Mouse (Mus musculus) CH12.LX (cell line): ENCODE measurements around the gene Alg13. TPM values are rescaled to one million over a fixed set of nuclear protein-coding genes. Genes with fewer than 3 reads are reported as not detected.
A peak's percentile ranks its signal among the peaks of the same experiment; 100 is the strongest.

Experiments
- DNase-seq: peaks from one replicate; pipeline ENCODE4 v3.0.0-alpha.2; 2013; ENCODE audit errors: extremely low read depth
- H3K27ac ChIP-seq: 2 replicates; pipeline ENCODE4 v1.5.1; 2012; ENCODE audit warnings: low read depth, mild to moderate bottlenecking, control low read depth, moderate library complexity; ENCODE audit not compliant: insufficient read depth
- H3K27me3 ChIP-seq: replicated peaks from 2 replicates; pipeline ENCODE3; 2012; ENCODE audit warnings: inconsistent platforms
- H3K36me3 ChIP-seq, 2 experiments: replicated peaks in 1 of 2; 2 replicates each; pipeline versions ENCODE3 to v1.6.1; 2012; ENCODE audit warnings: inconsistent platforms in 1 of 2, low read length in 1 of 2, mild to moderate bottlenecking in 1 of 2, mixed read lengths in 1 of 2, moderate library complexity in 1 of 2; ENCODE audit not compliant: control insufficient read depth in 1 of 2, insufficient read depth in 1 of 2
- H3K4me1 ChIP-seq, 2 experiments: 2 replicates each; pipeline ENCODE4 v1.6.1; 2012; ENCODE audit warnings: inconsistent platforms in 1 of 2, moderate library complexity in 1 of 2; ENCODE audit not compliant: insufficient read depth in 2 of 2, control insufficient read depth in 1 of 2
- H3K4me2 ChIP-seq: 2 replicates; pipeline ENCODE4 v1.6.1; 2012; ENCODE audit warnings: low read depth, mild to moderate bottlenecking, control low read depth; ENCODE audit not compliant: poor library complexity, insufficient read depth, severe bottlenecking
- H3K4me3 ChIP-seq, 3 experiments: fragments of 150-350 bp in 1 of 3; sonication (generic) in 1 of 3; replicated peaks in 1 of 3; 2 replicates each; pipeline versions ENCODE3 to v1.5.1; 2011 to 2012; ENCODE audit warnings: low read depth in 2 of 3, low read length in 2 of 3, mild to moderate bottlenecking in 2 of 3, moderate library complexity in 2 of 3, control low read depth in 1 of 3, improper control_type of control experiment in 1 of 3, inconsistent platforms in 1 of 3, mixed read lengths in 1 of 3; ENCODE audit not compliant: poor library complexity in 1 of 3
- H3K79me2 ChIP-seq: replicated peaks from 2 replicates; pipeline ENCODE4 v1.6.1; 2012; ENCODE audit warnings: mild to moderate bottlenecking, moderate library complexity; ENCODE audit not compliant: control insufficient read depth, poor library complexity, insufficient read depth, severe bottlenecking; ENCODE audit errors: extremely low read depth
- H3K9ac ChIP-seq: 2 replicates; pipeline ENCODE4 v1.6.1; 2012; ENCODE audit warnings: low read depth, mild to moderate bottlenecking, control low read depth, moderate library complexity; ENCODE audit not compliant: insufficient read depth
- H3K9me3 ChIP-seq: replicated peaks from 2 replicates; pipeline ENCODE3; 2012; ENCODE audit warnings: low read length, inconsistent platforms, mixed read lengths
- BHLHE40 ChIP-seq: IDR thresholded peaks from 2 replicates; pipeline ENCODE4 v1.6.1; 2011; ENCODE audit warnings: mild to moderate bottlenecking, low read depth, low read length, improper control_type of control experiment
- ELF1 ChIP-seq: IDR thresholded peaks from 2 replicates; pipeline ENCODE4 v1.6.1; 2014; ENCODE audit warnings: low read depth, mild to moderate bottlenecking, inconsistent platforms, low read length, improper control_type of control experiment
- EP300 ChIP-seq: IDR thresholded peaks from 2 replicates; pipeline ENCODE4 v1.6.1; 2011; ENCODE audit warnings: low read length, improper control_type of control experiment
- IRF4 ChIP-seq: IDR thresholded peaks from 2 replicates; pipeline ENCODE4 v1.6.1; 2014; ENCODE audit warnings: low read depth, mild to moderate bottlenecking, inconsistent platforms, low read length, improper control_type of control experiment
- MAFK ChIP-seq: IDR thresholded peaks from 2 replicates; pipeline ENCODE4 v1.6.1; 2011; ENCODE audit warnings: low read length, improper control_type of control experiment; ENCODE audit not compliant: insufficient replicate concordance
- MAZ ChIP-seq: IDR thresholded peaks from 2 replicates; pipeline ENCODE4 v1.6.1; 2012; ENCODE audit warnings: low read depth, mild to moderate bottlenecking, inconsistent platforms, low read length, improper control_type of control experiment, moderate library complexity
- MEF2A ChIP-seq: IDR thresholded peaks from 2 replicates; pipeline ENCODE4 v1.6.1; 2014; ENCODE audit warnings: low read depth, mild to moderate bottlenecking, inconsistent platforms, low read length, improper control_type of control experiment, borderline replicate concordance
- NRF1 ChIP-seq: IDR thresholded peaks from 2 replicates; pipeline ENCODE4 v1.6.1; 2014; ENCODE audit warnings: low read depth, mild to moderate bottlenecking, inconsistent platforms, low read length, improper control_type of control experiment, moderate library complexity
- POLR2AphosphoS2 ChIP-seq: IDR thresholded peaks from 2 replicates; pipeline ENCODE4 v1.6.1; 2011; ENCODE audit warnings: low read depth, low read length, improper control_type of control experiment
- RAD21 ChIP-seq: IDR thresholded peaks from 2 replicates; pipeline ENCODE4 v1.6.1; 2011; ENCODE audit warnings: low read depth, mild to moderate bottlenecking, low read length, improper control_type of control experiment, moderate library complexity
- RCOR1 ChIP-seq: conservative IDR thresholded peaks from 2 replicates; pipeline ENCODE4 v1.6.1; 2012; ENCODE audit warnings: low read depth, mild to moderate bottlenecking, inconsistent platforms, low read length, improper control_type of control experiment
- TCF12 ChIP-seq: IDR thresholded peaks from 2 replicates; pipeline ENCODE4 v1.6.1; 2014; ENCODE audit warnings: low read depth, mild to moderate bottlenecking, inconsistent platforms, low read length, improper control_type of control experiment
- ZNF384 ChIP-seq: IDR thresholded peaks from 2 replicates; pipeline ENCODE4 v1.6.1; 2012; ENCODE audit warnings: low read depth, low read length, improper control_type of control experiment, inconsistent platforms
- dilution Hi-C: fragments of 300-500 bp; cut with MboI; formaldehyde crosslinking; loops from 2 replicates; pipeline ENCODE4 v1.14.3; 2020; ENCODE audit warnings: low sequenced_read_pairs; ENCODE audit not compliant: extremely low pct_unique_long_range_greater_than_20kb, extremely low pct_ligation_motif_present
- in situ Hi-C: fragments of 300-500 bp; cut with MboI; formaldehyde crosslinking; loops from 3 replicates; pipeline ENCODE4 v1.14.3; 2019; ENCODE audit warnings: low sequenced_read_pairs, low pct_ligation_motif_present, low pct_unique_long_range_greater_than_20kb, mixed read lengths
- polyA plus RNA-seq: library from polyadenylated mRNA; unstranded; fragments of >175 nt; gene quantifications from 2 replicates; pipeline ENCODE4 v1.2.1, GENCODE M21; 2012; ENCODE audit warnings: low read depth; ENCODE audit not compliant: insufficient read length
- total RNA-seq, 2 experiments: library from RNA; depleted of rRNA; stranded (reverse); fragments of 300-350 nt in 1 of 2; fragments of >200 nt in 1 of 2; gene quantifications; 2 replicates each; pipeline ENCODE4 v1.2.3; 2012 to 2014

Gene Alg13
- total and polyA plus RNA-seq, 3 experiments: 15.4 to 18.6 (median 17.0) TPM

- DNase-seq: peak; percentile 42
- dilution Hi-C loops (no loop called here), in situ Hi-C loops (no loop called here)
- Histone ChIP-seq H3K36me3 (peaks cover 0 to 3% of the 10 kb centered on the region in 2 experiments), H3K4me2 (no peak overlapping the region), H3K4me3 (no peak overlapping the region), H3K4me1 (peaks cover 0 to 13% of the 10 kb centered on the region in 2 experiments; a peak in 1 of 4 replicates), H3K27me3 (no peaks in the 10 kb centered on the region), H3K9ac (no peak overlapping the region), H3K9me3 (no peaks in the 10 kb centered on the region), H3K27ac (no peak overlapping the region), H3K79me2 (0 out of 2 replicates have a peak, but pooled peaks cover 3% of the 10 kb centered on the region)
- TF ChIP-seq IRF4: peak; percentile 58; the same call in 1 of the 2 replicates
- peak; percentile 62 for TF ChIP-seq EP300
- no peak for TF ChIP-seq NRF1
- TF ChIP-seq MAFK: no peak
- TF ChIP-seq MEF2A: peak; percentile 51; the same call in 1 of the 2 replicates
- TF ChIP-seq POLR2AphosphoS2: no peak
- TF ChIP-seq MAZ: peak; percentile 86
- TF ChIP-seq ZNF384: no peak
- no peak for TF ChIP-seq RCOR1
- no peak for TF ChIP-seq ELF1
- peak; percentile 55; the same call in 1 of the 2 replicates for TF ChIP-seq TCF12
Observed at GRCm38 (mm10) chrX:144325375-144325774, 7.8 kb downstream of the Alg13 start.

DNA sequence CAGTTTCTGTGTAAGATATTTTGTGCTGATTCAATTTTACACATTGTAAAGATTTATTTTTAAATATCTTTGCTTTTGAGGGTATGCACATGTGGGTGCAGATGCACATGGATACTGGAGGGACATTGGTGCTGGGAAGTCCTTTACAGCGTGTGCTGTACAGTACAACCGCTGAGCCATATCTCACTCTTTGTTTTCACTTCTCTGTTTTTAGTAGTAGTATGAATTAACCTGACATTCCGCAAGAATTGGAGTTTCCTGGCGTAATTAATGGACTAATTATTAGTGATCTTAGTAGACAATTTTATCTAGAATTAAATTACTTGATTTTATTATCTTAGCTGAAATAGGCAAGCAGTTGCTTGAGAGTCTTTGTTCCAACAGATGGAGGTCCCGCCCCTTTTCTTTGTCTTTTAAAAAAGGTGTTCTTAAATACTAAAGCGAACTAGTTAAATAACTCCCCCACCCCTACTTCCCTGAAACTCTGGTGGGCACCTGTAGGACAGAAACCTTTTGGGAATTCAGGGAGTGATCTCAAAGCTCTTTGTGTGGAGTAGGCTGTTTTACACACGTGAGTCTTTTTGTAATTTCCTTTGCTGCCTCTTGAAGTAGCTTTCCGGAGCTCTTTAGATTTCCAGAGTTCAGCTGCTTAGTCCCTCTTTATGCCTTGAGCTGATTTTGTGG is 17.9 kb downstream of the Alg13 start:
- dilution Hi-C loops: no loop called here
- H3K4me2 ChIP-seq: no peak overlapping the region
- in situ Hi-C loops: no loop called here
- no peak overlapping the region for H3K27ac ChIP-seq
- no peaks in the 10 kb centered on the region for H3K79me2 ChIP-seq
- no peaks in the 10 kb centered on the region for H3K9me3 ChIP-seq
- no peak overlapping the region for H3K4me3 ChIP-seq
- H3K9ac ChIP-seq: no peak overlapping the region
- TF ChIP-seq EP300: peak; percentile 55; the same call in 1 of the 2 replicates
- TF ChIP-seq BHLHE40: 0 out of 2 replicates have a peak, but pooled peaks have one; percentile 32
- no peak for TF ChIP-seq RAD21
- peak; percentile 70 for TF ChIP-seq IRF4
- TF ChIP-seq, all 38 proteins: peak for 3
- Histone ChIP-seq H3K36me3 (peaks cover 0 to 6% of the 10 kb centered on the region in 2 experiments), H3K27me3 (no peaks in the 10 kb centered on the region), H3K4me1 (peaks cover 0 to 14% of the 10 kb centered on the region in 2 experiments; a peak in 1 of 4 replicates)
- DNase-seq: no peak
